Mouse (Mus musculus) megakaryocyte-erythroid progenitor cell, adult 5-6 weeks (primary cell): ENCODE data around the gene Hck. TPM values are rescaled to one million over a fixed set of nuclear protein-coding genes. Genes with fewer than 3 reads are reported as not detected.

Experiments
- ATAC-seq: replicated peaks from 2 replicates; pipeline ENCODE4 v1.8.0; 2016; ENCODE audit warnings: mild to moderate bottlenecking, inconsistent platforms; ENCODE audit not compliant: severe bottlenecking, poor library complexity, low FRiP score, low TSS enrichment
- total RNA-seq, 2 experiments: library from RNA; stranded (forward) in 1 of 2; stranded (reverse) in 1 of 2; fragments of 200-1000, 215-1000 nt in 1 of 2; fragments of >200 nt in 1 of 2; fragmentation: Nextera tagmentation in 1 of 2; gene quantifications; 2 replicates each; pipeline ENCODE4 v1.2.3; 2014 to 2017

Gene Hck
- total RNA-seq, 2 experiments from 2014 or later: 3.3 TPM; not detected in 1

GRCm38 (mm10) chr2:153145346-153145745 lies 37.1 kb downstream of the Hck start:
- ATAC-seq: no peak

GRCm38 (mm10) chr2:153147236-153147635 lies 39.0 kb downstream of the Hck start:
- ATAC-seq: no peak

GRCm38 (mm10) chr2:153147715-153148114 lies 39.4 kb downstream of the Hck start:
- ATAC-seq: peak; percentile 75

- ATAC-seq: no peak
Observed at GRCm38 (mm10) chr2:153149742-153150141, 41.5 kb downstream of the Hck start.

- no peak for ATAC-seq
Observed at GRCm38 (mm10) chr2:153151026-153151425, 42.8 kb downstream of the Hck start.

GRCm38 (mm10) chr2:153151926-153152665 lies 43.8 kb downstream of the Hck start:
- ATAC-seq: no peak

- no peak for ATAC-seq
Observed at GRCm38 (mm10) chr2:153153033-153153450, 44.8 kb downstream of the Hck start.

- no peak for ATAC-seq
Observed at GRCm38 (mm10) chr2:153157270-153157669, 49.0 kb downstream of the Hck start.

- no peak for ATAC-seq
Observed at GRCm38 (mm10) chr2:153160133-153160532, 51.9 kb downstream of the Hck start.

GRCm38 (mm10) chr2:153160844-153161683 lies 52.8 kb downstream of the Hck start, which contains the start of gene Tm9sf4:
Tm9sf4 (plus strand) TSS chr2:153161303.
- peak; percentile 91 for ATAC-seq

GRCm38 (mm10) chr2:153161684-153162080 lies 53.4 kb downstream of the Hck start:
- peak; percentile 56 for ATAC-seq

GRCm38 (mm10) chr2:153167136-153167535 lies 58.9 kb downstream of the Hck start:
- no peak for ATAC-seq

- peak; percentile 42 for ATAC-seq
Observed at GRCm38 (mm10) chr2:153168134-153168820, 60.0 kb downstream of the Hck start.

- ATAC-seq: no peak; the same call in 1 of the 2 replicates
Observed at GRCm38 (mm10) chr2:153170490-153171224, 62.4 kb downstream of the Hck start.

GRCm38 (mm10) chr2:153171966-153172365 lies 63.7 kb downstream of the Hck start:
- no peak for ATAC-seq

- ATAC-seq: no peak
Observed at GRCm38 (mm10) chr2:153175995-153176570, 67.8 kb downstream of the Hck start.

GRCm38 (mm10) chr2:153177188-153177587 lies 68.9 kb downstream of the Hck start:
- ATAC-seq: no peak

- no peak for ATAC-seq
Observed at GRCm38 (mm10) chr2:153179126-153179860, 71.0 kb downstream of the Hck start.
